Mouse (Mus musculus): ENCODE data around the gene Lgals12. TPM values are rescaled to one million over a fixed set of nuclear protein-coding genes. Genes with fewer than 3 reads are reported as not detected.

Gene Lgals12
- total RNA-seq, 1 experiment = 0.45 TPM

DNA sequence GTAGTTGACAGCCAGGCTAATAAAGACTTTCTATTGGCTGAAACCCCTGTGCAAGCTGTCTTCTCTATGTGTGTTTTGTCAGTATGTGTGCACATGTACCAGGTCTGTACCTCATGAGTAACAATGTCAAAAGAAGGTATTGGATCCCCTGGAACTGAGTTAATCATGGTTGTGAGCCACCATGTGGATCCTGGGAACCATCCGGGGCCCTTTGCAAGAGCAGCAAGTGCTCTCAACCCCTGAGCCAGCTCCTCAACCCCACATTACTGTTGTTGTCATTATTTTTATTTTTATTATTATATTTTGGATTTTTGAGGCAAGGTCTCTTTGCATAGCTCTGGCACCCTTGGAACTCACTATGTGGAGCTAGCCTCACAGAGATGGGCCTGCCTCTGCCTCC, 50.4 kb downstream of the Lgals12 start:
- TF ChIP-seq CHD2 (IDR thresholded peaks at IDR 0.05; ENCODE audit: low read depth, low read length) (no peak), HCFC1 (IDR thresholded peaks at IDR 0.05; ENCODE audit: borderline replicate concordance, insufficient read depth, low read length) (no peak), ZNF384 (IDR thresholded peaks at IDR 0.05; ENCODE audit: low read depth, low read length) (no peak), MAFK (IDR thresholded peaks at IDR 0.05; ENCODE audit: insufficient read depth, low read depth, low read length) (no peak), ZC3H11A (IDR thresholded peaks at IDR 0.05; ENCODE audit: borderline replicate concordance, low read depth, low read length) (no peak)
- in situ Hi-C loops (cut with MboI; ENCODE audit: low sequenced_read_pairs in 2 of 2, unreplicated experiment in 2 of 2) = no loop called here

DNA sequence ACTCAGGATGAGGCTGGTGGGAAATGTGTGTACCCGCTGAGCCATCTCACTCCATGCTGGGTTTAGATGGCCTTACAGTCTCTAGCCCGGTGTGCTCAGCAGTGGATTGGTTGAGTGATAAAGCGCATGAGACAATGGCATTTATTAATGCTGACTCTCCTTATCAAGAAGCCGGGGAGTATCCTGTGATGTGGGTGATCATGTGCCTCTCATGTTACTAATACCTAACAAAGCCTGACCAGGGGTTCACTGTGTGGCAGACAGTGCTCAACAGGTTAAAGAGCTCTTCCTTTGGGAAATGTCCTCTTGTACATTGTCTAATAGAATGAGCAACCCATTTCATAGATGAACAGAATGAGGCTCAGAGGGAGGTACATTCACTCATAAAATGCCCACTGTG, 52.1 kb downstream of the Lgals12 start:
- Histone ChIP-seq H3K4me1 (ENCODE audit: control insufficient read depth in 2 of 2, insufficient read depth in 2 of 2, low read length in 2 of 2, poor library complexity in 1 of 2) (no peaks in the 10 kb centered on the region), H3K4me3 (ENCODE audit: insufficient read depth in 1 of 2, low read depth in 1 of 2, low read length in 2 of 2, poor library complexity in 1 of 2, severe bottlenecking in 1 of 2) (no peak overlapping the region), H3K9me3 (ENCODE audit: control insufficient read depth, insufficient read depth, low read depth, low read length) (no peaks in the 10 kb centered on the region), H3K27ac (ENCODE audit: insufficient read depth, low read depth, low read length, poor library complexity, severe bottlenecking) (no peak overlapping the region), H3K9ac (ENCODE audit: insufficient read depth, low read depth, low read length, poor library complexity, severe bottlenecking) (no peak overlapping the region), H3K36me3 (ENCODE audit: control insufficient read depth, insufficient read depth, low read length, poor library complexity, severe bottlenecking) (no peaks in the 10 kb centered on the region)
- no peak for DNase-seq (ENCODE audit: low read depth, low spot score)
- TF ChIP-seq CHD2 (IDR thresholded peaks at IDR 0.05; ENCODE audit: low read depth, low read length) (no peak), ZNF384 (IDR thresholded peaks at IDR 0.05; ENCODE audit: low read depth, low read length) (no peak), MAFK (IDR thresholded peaks at IDR 0.05; ENCODE audit: insufficient read depth, low read depth, low read length) (no peak)
- in situ Hi-C loops (cut with MboI; ENCODE audit: low sequenced_read_pairs in 2 of 2, unreplicated experiment in 2 of 2) = no loop called here

More for the DNA sequence above, 50.4 kb downstream of the Lgals12 start:
- H3K36me3 ChIP-seq (ENCODE audit: control insufficient read depth, insufficient read depth, low read length, poor library complexity, severe bottlenecking) = no peaks in the 10 kb centered on the region
- H3K9me3 ChIP-seq (ENCODE audit: control insufficient read depth, insufficient read depth, low read depth, low read length) = no peaks in the 10 kb centered on the region
- DNase-seq (ENCODE audit: low read depth, low spot score) = no peak
- no peaks in the 10 kb centered on the region for H3K4me1 ChIP-seq (ENCODE audit: control insufficient read depth in 2 of 2, insufficient read depth in 2 of 2, low read length in 2 of 2, poor library complexity in 1 of 2)
- H3K4me3 ChIP-seq (ENCODE audit: insufficient read depth in 1 of 2, low read depth in 1 of 2, low read length in 2 of 2, poor library complexity in 1 of 2, severe bottlenecking in 1 of 2) = no peak overlapping the region
- no peak overlapping the region for H3K9ac ChIP-seq (ENCODE audit: insufficient read depth, low read depth, low read length, poor library complexity, severe bottlenecking)
- H3K27ac ChIP-seq (ENCODE audit: insufficient read depth, low read depth, low read length, poor library complexity, severe bottlenecking) = no peak overlapping the region

DNA sequence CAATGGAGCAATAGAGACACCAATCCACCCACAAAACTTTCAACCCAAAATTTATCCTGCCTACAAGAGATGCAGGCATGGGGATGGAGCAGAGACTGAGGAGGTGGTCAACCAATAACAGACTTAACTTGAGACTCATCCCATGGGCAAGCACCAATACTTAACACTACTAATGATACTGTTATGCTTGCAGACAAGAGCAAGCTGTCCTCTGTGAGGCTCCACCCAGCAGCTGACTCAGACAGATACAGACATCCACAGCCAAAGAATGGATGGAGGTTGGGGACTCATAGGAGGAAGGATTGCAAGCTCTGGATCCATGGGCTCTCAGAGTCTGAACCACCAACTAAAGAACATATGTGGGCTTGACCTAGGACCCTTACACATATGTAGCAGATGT, 53.6 kb downstream of the Lgals12 start:
- no peak for DNase-seq (ENCODE audit: low read depth, low spot score)
- no peaks in the 10 kb centered on the region for H3K9me3 ChIP-seq (ENCODE audit: control insufficient read depth, insufficient read depth, low read depth, low read length)
- TF ChIP-seq MAFK (IDR thresholded peaks at IDR 0.05; ENCODE audit: insufficient read depth, low read depth, low read length) (no peak), ZNF384 (IDR thresholded peaks at IDR 0.05; ENCODE audit: low read depth, low read length) (no peak), HCFC1 (IDR thresholded peaks at IDR 0.05; ENCODE audit: borderline replicate concordance, insufficient read depth, low read length) (no peak)
- H3K9ac ChIP-seq (ENCODE audit: insufficient read depth, low read depth, low read length, poor library complexity, severe bottlenecking) = no peak overlapping the region
- no peak overlapping the region for H3K27ac ChIP-seq (ENCODE audit: insufficient read depth, low read depth, low read length, poor library complexity, severe bottlenecking)
- in situ Hi-C loops (cut with MboI; ENCODE audit: low sequenced_read_pairs in 2 of 2, unreplicated experiment in 2 of 2) = no loop called here
- H3K4me3 ChIP-seq (ENCODE audit: insufficient read depth in 1 of 2, low read depth in 1 of 2, low read length in 2 of 2, poor library complexity in 1 of 2, severe bottlenecking in 1 of 2) = no peak overlapping the region
- H3K4me1 ChIP-seq (ENCODE audit: control insufficient read depth in 2 of 2, insufficient read depth in 2 of 2, low read length in 2 of 2, poor library complexity in 1 of 2) = no peaks in the 10 kb centered on the region
- H3K36me3 ChIP-seq (ENCODE audit: control insufficient read depth, insufficient read depth, low read length, poor library complexity, severe bottlenecking) = no peaks in the 10 kb centered on the region

DNA sequence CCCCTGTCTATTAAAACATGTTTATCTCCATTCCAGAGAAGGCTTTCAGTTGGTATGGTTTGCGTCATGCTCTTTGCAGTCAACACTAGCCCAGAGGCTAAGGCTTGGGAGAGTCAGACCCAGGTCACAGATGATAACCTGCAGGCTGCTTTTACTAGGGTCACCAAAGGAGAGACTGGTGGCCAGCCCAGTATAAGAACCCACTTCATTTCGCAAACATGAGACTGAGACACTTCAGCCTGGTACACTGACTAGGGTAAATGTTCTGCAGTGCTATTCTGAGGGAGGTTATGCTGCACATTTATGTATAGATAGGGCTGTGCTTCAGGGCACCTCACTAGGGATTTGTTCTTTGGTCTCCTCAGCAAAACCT, 54.7 kb downstream of the Lgals12 start:
- H3K36me3 ChIP-seq (ENCODE audit: control insufficient read depth, insufficient read depth, low read length, poor library complexity, severe bottlenecking) = no peaks in the 10 kb centered on the region
- in situ Hi-C loops (cut with MboI; ENCODE audit: low sequenced_read_pairs in 2 of 2, unreplicated experiment in 2 of 2) = no loop called here
- H3K4me1 ChIP-seq (ENCODE audit: control insufficient read depth in 2 of 2, insufficient read depth in 2 of 2, low read length in 2 of 2, poor library complexity in 1 of 2) = no peaks in the 10 kb centered on the region
- TF ChIP-seq ZNF384 (IDR thresholded peaks at IDR 0.05; ENCODE audit: low read depth, low read length) = no peak
- TF ChIP-seq MAFK (IDR thresholded peaks at IDR 0.05; ENCODE audit: insufficient read depth, low read depth, low read length) = no peak
- TF ChIP-seq ZC3H11A (IDR thresholded peaks at IDR 0.05; ENCODE audit: borderline replicate concordance, low read depth, low read length) = no peak
- TF ChIP-seq HCFC1 (IDR thresholded peaks at IDR 0.05; ENCODE audit: borderline replicate concordance, insufficient read depth, low read length) = no peak
- TF ChIP-seq CHD2 (IDR thresholded peaks at IDR 0.05; ENCODE audit: low read depth, low read length) = no peak
- H3K4me3 ChIP-seq (ENCODE audit: insufficient read depth in 1 of 2, low read depth in 1 of 2, low read length in 2 of 2, poor library complexity in 1 of 2, severe bottlenecking in 1 of 2) = no peak overlapping the region
- no peak overlapping the region for H3K27ac ChIP-seq (ENCODE audit: insufficient read depth, low read depth, low read length, poor library complexity, severe bottlenecking)
- H3K9ac ChIP-seq (ENCODE audit: insufficient read depth, low read depth, low read length, poor library complexity, severe bottlenecking) = no peak overlapping the region
- DNase-seq (ENCODE audit: low read depth, low spot score) = no peak
- no peaks in the 10 kb centered on the region for H3K9me3 ChIP-seq (ENCODE audit: control insufficient read depth, insufficient read depth, low read depth, low read length)

DNA sequence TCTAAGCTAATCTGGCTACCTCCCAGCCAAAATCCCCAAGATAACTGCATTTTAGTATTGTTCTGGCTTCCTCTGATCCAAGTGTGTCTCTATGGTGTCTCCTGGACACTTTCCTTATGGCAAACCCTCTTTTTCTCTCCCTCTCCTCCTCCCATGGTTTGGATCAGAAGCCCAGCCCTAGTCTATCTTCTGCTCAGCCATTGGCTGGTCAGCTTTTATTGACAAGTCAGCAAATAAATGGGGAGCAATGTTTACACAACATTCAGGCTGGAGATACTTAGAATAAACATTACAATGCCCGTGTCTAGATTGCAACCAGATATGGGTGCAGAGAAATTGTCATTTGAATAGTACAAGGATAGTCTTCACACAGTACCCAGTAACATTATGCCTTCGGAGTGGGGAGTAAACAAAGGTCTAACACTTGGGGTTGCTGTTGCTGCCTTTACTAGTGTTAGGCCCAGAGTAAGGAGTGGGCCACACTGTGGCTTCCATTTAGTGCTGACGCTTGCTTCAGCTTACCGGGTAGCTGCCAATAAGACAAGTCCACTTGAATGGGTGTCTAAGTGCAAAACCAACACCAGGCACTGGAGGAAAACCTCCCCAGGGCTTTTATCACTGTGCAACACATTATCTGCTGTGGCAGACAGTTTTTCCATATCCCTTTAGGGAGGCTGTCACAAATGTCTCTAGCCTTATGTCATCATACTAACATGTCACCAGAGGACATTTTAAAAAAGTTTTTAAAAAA, 55.3 kb downstream of the Lgals12 start:
- H3K4me1 ChIP-seq (ENCODE audit: control insufficient read depth in 2 of 2, insufficient read depth in 2 of 2, low read length in 2 of 2, poor library complexity in 1 of 2) = no peaks in the 10 kb centered on the region
- no peaks in the 10 kb centered on the region for H3K9me3 ChIP-seq (ENCODE audit: control insufficient read depth, insufficient read depth, low read depth, low read length)
- DNase-seq (ENCODE audit: low read depth, low spot score) = no peak
- H3K27ac ChIP-seq (ENCODE audit: insufficient read depth, low read depth, low read length, poor library complexity, severe bottlenecking) = no peak overlapping the region
- in situ Hi-C loops (cut with MboI; ENCODE audit: low sequenced_read_pairs in 2 of 2, unreplicated experiment in 2 of 2) = no loop called here
- H3K9ac ChIP-seq (ENCODE audit: insufficient read depth, low read depth, low read length, poor library complexity, severe bottlenecking) = no peak overlapping the region
- no peaks in the 10 kb centered on the region for H3K36me3 ChIP-seq (ENCODE audit: control insufficient read depth, insufficient read depth, low read length, poor library complexity, severe bottlenecking)
- no peak for TF ChIP-seq ZNF384 (IDR thresholded peaks at IDR 0.05; ENCODE audit: low read depth, low read length)
- TF ChIP-seq MAFK (IDR thresholded peaks at IDR 0.05; ENCODE audit: insufficient read depth, low read depth, low read length) = peak; percentile 79
- TF ChIP-seq CHD2 (IDR thresholded peaks at IDR 0.05; ENCODE audit: low read depth, low read length) = no peak
- no peak overlapping the region for H3K4me3 ChIP-seq (ENCODE audit: insufficient read depth in 1 of 2, low read depth in 1 of 2, low read length in 2 of 2, poor library complexity in 1 of 2, severe bottlenecking in 1 of 2)
